Mouse (Mus musculus) ES-Bruce4 (cell line): ENCODE results near the gene Vmn1r112.
"Not testable (repeated sequence)": the region's sequence is repeated elsewhere in the genome, so short reads cannot be mapped to it uniquely, and the experiment has no call there.

ENCODE experiments used
- CTCF ChIP-seq: IDR thresholded peaks from one replicate; pipeline ENCODE4 v1.8.1; 2011; ENCODE audit warnings: low read depth, low read length
- EP300 ChIP-seq: IDR thresholded peaks from 2 replicates; pipeline ENCODE4 v1.6.1; 2011; ENCODE audit warnings: low read depth, low read length; ENCODE audit not compliant: insufficient read depth
- POLR2A ChIP-seq: IDR thresholded peaks from one replicate; pipeline ENCODE4 v1.8.1; 2011; ENCODE audit warnings: low read length; ENCODE audit not compliant: insufficient read depth

- TF ChIP-seq CTCF, EP300, POLR2A: not testable (repeated sequence)
Measured at GRCm38 (mm10) chr7:20770885-20771284, at the start of gene Vmn1r112.
